Mouse (Mus musculus) cortical plate, adult 2 months (tissue): ENCODE results near the gene Cutal. TPM values are rescaled to one million over a fixed set of nuclear protein-coding genes. Genes with fewer than 3 reads are reported as not detected.
"Not testable (repeated sequence)": the region's sequence is repeated elsewhere in the genome, so short reads cannot be mapped to it uniquely, and the experiment has no call there.

Experiments used
- H3K27ac ChIP-seq: fragments of 200-500 bp; 2 replicates; pipeline ENCODE4 v1.5.1; 2012; ENCODE audit warnings: low read length, control low read depth, inconsistent platforms; ENCODE audit not compliant: insufficient read depth
- H3K4me1 ChIP-seq: fragments of 200-500 bp; 2 replicates; pipeline ENCODE4 v1.6.1; 2011; ENCODE audit warnings: low read length; ENCODE audit not compliant: control insufficient read depth, insufficient read depth
- H3K4me3 ChIP-seq: fragments of 200-500 bp; 2 replicates; pipeline ENCODE4 v1.5.1; 2011; ENCODE audit warnings: mild to moderate bottlenecking, low read length, control low read depth; ENCODE audit not compliant: insufficient read depth
- CTCF ChIP-seq: fragments of 200-500 bp; IDR thresholded peaks from 2 replicates; pipeline ENCODE4 v1.5.1; 2011; ENCODE audit warnings: mild to moderate bottlenecking, control low read depth, low read length; ENCODE audit not compliant: insufficient read depth; ENCODE audit errors: extremely low read depth
- POLR2A ChIP-seq: fragments of 200-500 bp; IDR thresholded peaks from 2 replicates; pipeline ENCODE4 v1.6.1; 2011; ENCODE audit warnings: mild to moderate bottlenecking, low read length, control low read depth; ENCODE audit not compliant: insufficient read depth; ENCODE audit errors: extremely low read depth
- polyA plus RNA-seq: library from polyadenylated mRNA; depleted of rRNA; stranded (reverse); fragments of >200 nt; gene quantifications from 2 replicates; pipeline ENCODE4 v1.2.3, GENCODE M21; 2012; rRNA removed

Gene Cutal
- polyA plus RNA-seq: 0.52 and 0.62 TPM in 2 replicates

DNA sequence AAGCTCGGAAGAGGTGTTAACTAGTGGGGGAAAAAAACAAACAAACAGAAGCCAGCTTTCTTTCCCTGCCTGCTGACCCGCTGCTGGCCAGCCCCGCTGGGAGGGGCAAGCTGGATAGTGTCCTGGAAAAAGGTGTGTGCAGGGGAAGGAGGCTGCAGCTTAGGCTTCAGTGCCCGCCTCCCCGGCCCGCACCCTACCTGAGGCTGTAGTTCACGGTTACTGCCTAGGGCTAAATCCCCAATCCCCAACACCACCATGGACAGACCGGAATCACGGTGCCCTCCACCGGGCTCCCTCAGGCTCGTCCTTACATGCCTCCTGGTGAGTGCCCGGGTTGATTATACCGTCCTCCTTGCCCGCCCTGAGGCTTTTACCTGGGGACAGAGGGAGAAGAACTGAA, at the start of gene Cutal:
TSS of gene Cutal (plus strand) at position 126 of the 400 bp plus-strand sequence.
- no peak within 1 kb of the TSS for H3K27ac ChIP-seq
- H3K4me1 ChIP-seq: no peaks in the 10 kb centered on the region; the same call in 1 of the 2 replicates
- TF ChIP-seq CTCF (no peak), POLR2A (no peak)
- H3K4me3 ChIP-seq: no peak within 1 kb of the TSS

DNA sequence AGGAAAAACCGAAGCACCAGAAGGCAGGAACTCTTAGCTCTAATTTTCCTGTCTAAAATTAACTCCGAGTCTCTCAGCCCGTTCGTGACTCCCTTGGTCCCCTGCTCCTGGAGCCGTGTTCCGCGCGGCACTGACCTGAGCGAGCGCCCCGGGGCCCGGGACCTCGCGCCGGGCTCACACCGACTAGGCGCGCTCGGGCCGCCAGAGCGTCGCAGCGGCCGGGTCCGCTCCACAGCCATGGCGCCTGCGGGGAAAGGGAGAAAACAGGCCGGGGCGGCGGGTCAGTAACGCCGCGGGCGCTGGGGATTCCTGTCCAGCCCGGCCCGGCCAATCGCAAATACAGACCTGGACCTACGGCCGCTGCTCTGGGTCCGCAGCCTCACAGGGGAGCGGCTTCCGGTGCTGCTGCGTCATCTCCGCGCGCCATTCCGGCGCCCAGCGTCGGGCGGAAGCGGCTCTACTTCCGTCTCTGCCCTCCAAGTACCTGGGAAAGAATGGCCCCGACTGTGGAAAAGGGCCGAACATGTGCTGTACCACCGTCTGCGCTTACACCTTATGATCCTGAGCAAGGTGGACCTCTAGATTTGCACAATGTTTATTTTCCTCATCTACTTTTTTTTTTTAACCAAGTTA, 48.3 kb upstream of the Cutal start, which contains the start of gene Fbxw2:
TSS of gene Fbxw2 (minus strand) at position 485 of the 633 bp plus-strand sequence.
- H3K4me1 ChIP-seq: peaks cover 3% of the 10 kb centered on the region
- no peak within 1 kb of the TSS for H3K27ac ChIP-seq
- TF ChIP-seq CTCF (no peak), POLR2A (peak; percentile 68)
- H3K4me3 ChIP-seq: peak within 1 kb of the TSS; percentile 26

DNA sequence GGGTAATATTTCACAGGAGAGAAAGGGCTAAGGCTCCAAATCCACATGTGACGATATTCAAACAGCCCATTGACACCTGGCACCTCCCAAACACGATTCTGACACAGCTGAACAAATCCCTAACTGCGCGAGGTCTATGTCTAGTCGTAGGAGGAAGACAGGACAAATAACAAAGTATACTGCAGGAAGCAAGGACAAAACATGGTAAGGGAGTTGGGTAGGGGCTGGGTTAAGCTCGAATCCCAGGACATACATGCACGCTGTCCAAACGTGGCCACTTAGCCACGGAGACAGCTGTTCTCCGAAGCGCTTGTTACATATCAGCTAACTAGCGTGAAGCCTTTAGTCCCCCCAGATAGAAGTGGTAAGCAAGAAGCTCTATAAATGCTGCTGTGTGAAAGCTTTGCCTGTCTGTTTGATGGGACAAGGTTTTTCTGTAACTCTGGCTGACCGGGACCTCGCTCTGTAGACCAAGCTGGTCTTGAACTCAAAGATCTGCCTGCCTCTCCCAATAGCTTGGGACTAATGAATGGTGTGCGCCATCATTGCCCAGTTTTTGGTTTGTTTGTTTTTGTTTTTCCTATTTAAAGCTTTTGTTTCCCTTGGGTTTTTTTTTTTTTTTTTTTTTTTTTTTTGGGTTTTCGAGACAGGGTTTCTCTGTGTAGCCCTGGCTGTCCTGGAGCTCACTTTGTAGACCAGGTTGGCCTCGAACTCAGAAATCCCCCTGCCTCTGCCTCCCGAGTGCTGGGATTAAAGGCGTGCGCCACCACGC, 47.5 kb upstream of the Cutal start:
- TF ChIP-seq CTCF: no peak
- TF ChIP-seq POLR2A: no peak
- Histone ChIP-seq H3K4me3 (peak overlapping the region; percentile 26), H3K27ac (no peak overlapping the region), H3K4me1 (peaks cover 3% of the 10 kb centered on the region)

DNA sequence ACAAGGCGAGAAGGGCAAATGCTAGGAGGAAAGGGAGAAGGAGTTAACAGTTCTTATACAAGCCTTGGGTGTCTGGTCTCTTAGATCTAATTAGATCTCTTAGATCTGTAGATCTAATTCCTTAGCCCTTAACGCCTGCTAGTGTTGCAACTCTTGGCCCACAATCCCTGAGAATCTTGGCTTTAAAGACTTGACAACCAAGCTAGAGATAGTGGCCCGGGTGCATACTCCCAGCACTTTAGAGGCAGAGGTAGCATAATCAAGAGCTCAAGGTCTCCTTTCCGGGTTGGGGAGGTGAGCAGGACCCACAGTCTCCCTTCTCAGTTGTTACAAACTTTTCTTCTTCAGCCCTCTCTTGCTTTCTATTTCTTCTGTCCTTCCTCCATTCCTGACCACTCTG, 46.6 kb upstream of the Cutal start:
- no peak for TF ChIP-seq POLR2A
- no peak for TF ChIP-seq CTCF
- no peak overlapping the region for H3K27ac ChIP-seq
- peaks cover 3% of the 10 kb centered on the region for H3K4me1 ChIP-seq
- no peak overlapping the region for H3K4me3 ChIP-seq

DNA sequence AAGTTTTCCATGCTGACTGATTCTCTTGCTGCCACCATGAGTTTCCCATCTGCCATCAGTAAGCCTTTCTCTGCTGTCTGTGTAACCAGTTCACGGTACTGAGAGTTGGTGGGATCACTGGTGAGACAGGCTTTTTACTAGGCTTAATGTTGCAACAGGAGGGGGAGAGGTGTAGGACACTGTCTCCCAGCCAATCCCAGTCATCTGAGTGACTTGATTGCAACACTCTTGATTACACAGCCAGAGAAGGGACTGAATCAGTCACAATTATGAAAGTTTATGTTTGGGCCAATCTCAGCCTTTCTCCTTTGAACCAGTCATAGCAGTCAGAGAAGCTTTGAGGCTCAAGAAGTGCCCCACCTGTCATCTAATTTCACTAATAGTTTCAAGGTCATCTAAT, 46.2 kb upstream of the Cutal start:
- TF ChIP-seq CTCF (no peak), POLR2A (no peak)

DNA sequence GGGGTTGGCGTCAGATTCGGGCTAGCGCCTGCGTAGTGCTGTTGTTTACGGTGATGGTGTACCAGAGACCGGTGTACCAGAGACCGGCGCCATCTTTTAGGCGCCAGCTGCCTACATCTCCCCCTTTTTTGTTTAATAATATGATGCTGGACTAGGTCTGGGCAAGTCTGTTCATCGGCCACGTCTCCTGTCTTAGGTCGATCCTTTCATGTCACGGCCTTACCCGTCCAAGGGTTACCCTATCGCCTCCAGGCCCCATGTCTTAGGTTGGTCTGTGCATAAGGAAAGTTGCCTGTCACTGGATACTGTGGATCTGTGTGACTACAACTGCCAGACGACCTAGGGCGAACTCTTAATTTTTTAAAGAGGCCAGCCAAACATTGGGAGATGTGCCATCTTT, 44.1 kb upstream of the Cutal start:
- not testable (repeated sequence) for H3K27ac ChIP-seq, H3K4me1 ChIP-seq, H3K4me3 ChIP-seq

More for the DNA sequence above, 46.2 kb upstream of the Cutal start:
- H3K4me1 ChIP-seq: peaks cover 3% of the 10 kb centered on the region
- H3K27ac ChIP-seq: no peak overlapping the region
- no peak overlapping the region for H3K4me3 ChIP-seq

DNA sequence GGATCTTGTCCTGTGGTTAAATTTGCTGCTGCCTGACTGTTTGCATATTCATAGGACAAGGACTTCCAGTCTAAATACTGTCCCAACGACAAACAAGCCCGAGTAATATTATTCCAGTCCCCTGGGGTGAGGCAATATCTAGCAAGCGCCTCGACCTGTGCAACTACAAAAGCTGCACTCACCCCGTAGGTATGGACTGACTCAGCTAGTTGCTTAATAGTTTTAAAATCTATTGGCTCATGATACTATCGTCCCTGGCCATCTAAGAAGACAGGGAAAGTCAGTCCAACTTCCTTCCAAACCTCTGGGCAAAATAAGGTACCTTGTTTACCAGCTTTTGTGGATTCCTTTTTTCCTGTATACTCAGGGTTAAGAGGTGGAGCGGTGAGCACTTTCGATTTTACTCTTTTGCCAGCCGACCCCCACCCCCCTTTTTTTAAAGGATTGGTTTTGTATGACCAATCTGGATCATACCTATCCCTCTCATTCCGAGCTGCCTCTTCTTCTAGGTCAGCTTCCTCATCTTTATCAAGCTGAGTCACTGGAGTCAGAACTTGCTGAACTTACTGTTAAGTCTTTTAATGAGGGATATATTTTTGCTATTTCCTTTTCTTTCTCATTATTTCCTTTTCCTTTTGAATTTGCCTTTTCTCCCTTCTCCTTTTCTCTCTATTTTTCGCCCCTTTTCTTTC, 41.3 kb upstream of the Cutal start, which contains the start of gene Gm34653:
TSS of gene Gm34653 (plus strand) at position 242 of the 692 bp plus-strand sequence.
- not testable (repeated sequence) for H3K27ac ChIP-seq, H3K4me1 ChIP-seq, H3K4me3 ChIP-seq

DNA sequence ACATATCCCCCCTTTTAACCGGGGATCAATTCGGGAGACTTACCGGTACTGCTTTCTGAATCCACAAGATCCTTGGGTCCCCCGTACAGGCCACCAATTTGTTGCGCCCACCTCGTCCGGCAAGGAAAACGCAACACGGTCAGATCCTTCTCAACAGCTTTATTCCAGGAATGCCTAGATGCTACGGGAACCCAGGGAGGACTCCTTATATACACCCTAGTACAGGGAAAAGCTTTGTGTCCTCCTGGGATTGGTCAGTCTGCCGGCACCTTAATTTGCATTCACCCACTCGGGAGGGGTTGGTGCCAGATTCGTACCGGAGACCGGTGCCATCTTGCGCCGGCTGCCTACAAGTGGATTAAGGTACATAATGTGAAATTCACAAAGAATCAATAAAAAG, 40.6 kb upstream of the Cutal start:
- Histone ChIP-seq H3K27ac (no peak overlapping the region), H3K4me1 (no peaks in the 10 kb centered on the region)
- TF ChIP-seq CTCF (no peak), POLR2A (no peak)

DNA sequence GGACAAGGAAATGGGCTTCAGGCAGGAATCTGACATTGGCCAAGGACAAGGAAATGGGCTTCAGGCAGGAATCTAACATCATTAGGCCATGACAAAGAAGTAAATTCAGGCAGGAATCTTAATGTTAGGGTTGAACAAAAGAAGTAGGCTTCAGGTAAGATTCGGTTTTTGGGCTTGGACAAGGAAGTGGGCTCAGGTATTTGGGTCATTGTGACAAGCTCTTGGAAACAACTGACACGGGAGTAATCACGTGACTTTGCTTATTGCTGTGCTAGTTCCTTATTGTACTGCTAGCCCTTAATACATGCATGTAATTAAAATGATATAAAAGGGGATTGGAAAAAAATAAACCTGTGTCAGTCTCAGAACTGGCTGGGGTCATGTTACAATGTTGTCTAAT, 38.5 kb upstream of the Cutal start:
- no peaks in the 10 kb centered on the region for H3K4me1 ChIP-seq
- H3K27ac ChIP-seq: no peak overlapping the region
- TF ChIP-seq CTCF (no peak), POLR2A (no peak)
- H3K4me3 ChIP-seq: no peak overlapping the region

More for the DNA sequence above, 40.6 kb upstream of the Cutal start:
- H3K4me3 ChIP-seq: no peak overlapping the region

DNA sequence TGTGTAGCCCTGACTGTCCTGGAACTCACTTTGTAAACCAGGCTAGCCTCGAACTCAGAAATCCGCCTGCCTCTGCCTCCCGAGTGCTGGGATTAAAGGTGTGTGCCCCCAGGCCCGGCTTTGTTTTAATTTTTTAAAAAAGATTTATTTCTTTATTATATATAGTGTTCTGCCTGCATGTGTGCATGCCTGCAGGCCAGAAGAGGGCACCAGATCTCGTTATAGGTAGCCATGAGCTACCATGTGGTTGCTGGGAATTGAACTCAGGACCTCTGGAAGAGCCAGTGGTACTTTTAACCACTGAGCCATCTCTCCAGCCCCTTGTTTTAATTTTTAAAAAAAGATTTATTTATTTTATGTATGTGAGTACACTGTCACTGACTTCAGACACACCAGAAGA, 34.1 kb upstream of the Cutal start:
- not testable (repeated sequence) for H3K4me1 ChIP-seq, H3K27ac ChIP-seq, H3K4me3 ChIP-seq
